Mouse (Mus musculus): Measurements from ENCODE around the gene Gm8909. TPM values are rescaled to one million over a fixed set of nuclear protein-coding genes. Genes with fewer than 3 reads are reported as not detected.

The Gm8909 gene
- polyA plus RNA-seq, 1 experiment from 2014 or later, result not detected

Other genes with a start within 250 kb of the Gm8909 start
- 89.0 and 92.2 TPM in 2 replicates for gene Abcf1, start 198.8 kb downstream of the Gm8909 start, polyA plus RNA-seq (2015; fragmentation: Nextera tagmentation; extraction: Ambion mirVana)
- 59.7 and 61.5 TPM in 2 replicates for gene Gnl1, start 188.7 kb downstream of the Gm8909 start, polyA plus RNA-seq (2015; fragmentation: Nextera tagmentation; extraction: Ambion mirVana)
- 37.8 and 41.4 TPM in 2 replicates for gene Prr3, start 188.3 kb downstream of the Gm8909 start, polyA plus RNA-seq (2015; fragmentation: Nextera tagmentation; extraction: Ambion mirVana)
- 3.0 and 3.7 TPM in 2 replicates for gene H2-T24, start 148.0 kb downstream of the Gm8909 start, polyA plus RNA-seq (2015; fragmentation: Nextera tagmentation; extraction: Ambion mirVana)
- gene H2-T23, start 135.7 kb downstream of the Gm8909 start, polyA plus RNA-seq (2015; fragmentation: Nextera tagmentation; extraction: Ambion mirVana), result 24.9 and 26.4 TPM in 2 replicates
- gene H2-T22, start 125.8 kb downstream of the Gm8909 start, polyA plus RNA-seq (2015; fragmentation: Nextera tagmentation; extraction: Ambion mirVana), result 26.8 and 27.2 TPM in 2 replicates
- gene Gm6034, start 125.6 kb downstream of the Gm8909 start, polyA plus RNA-seq (2015; fragmentation: Nextera tagmentation; extraction: Ambion mirVana), result 0.11 TPM in 1 of 2 replicates, not detected in the other
- 0.12 TPM in 1 of 2 replicates, not detected in the other for gene Gm11127, start 110.2 kb downstream of the Gm8909 start, polyA plus RNA-seq (2015; fragmentation: Nextera tagmentation; extraction: Ambion mirVana)
- gene Gm19684, start 46.9 kb downstream of the Gm8909 start, polyA plus RNA-seq (2015; fragmentation: Nextera tagmentation; extraction: Ambion mirVana), result not detected in 2 replicates
- gene Gm7030, start 39.1 kb downstream of the Gm8909 start, polyA plus RNA-seq (2015; fragmentation: Nextera tagmentation; extraction: Ambion mirVana), result not detected in 2 replicates
- not detected in 2 replicates for gene H2-T3, start 21.8 kb upstream of the Gm8909 start, polyA plus RNA-seq (2015; fragmentation: Nextera tagmentation; extraction: Ambion mirVana)
- 104 and 107 TPM in 2 replicates for gene Rpp21, start 89.5 kb upstream of the Gm8909 start, polyA plus RNA-seq (2015; fragmentation: Nextera tagmentation; extraction: Ambion mirVana)
- 17.0 and 19.1 TPM in 2 replicates for gene Trim39, start 103.7 kb upstream of the Gm8909 start, polyA plus RNA-seq (2015; fragmentation: Nextera tagmentation; extraction: Ambion mirVana)
- gene H2-M10.2, start 118.0 kb upstream of the Gm8909 start, polyA plus RNA-seq (2015; fragmentation: Nextera tagmentation; extraction: Ambion mirVana), result 0.30 TPM in 1 of 2 replicates, not detected in the other
- not detected in 2 replicates for gene H2-M10.1, start 157.6 kb upstream of the Gm8909 start, polyA plus RNA-seq (2015; fragmentation: Nextera tagmentation; extraction: Ambion mirVana)
- not detected in 2 replicates for gene H2-M10.3, start 199.9 kb upstream of the Gm8909 start, polyA plus RNA-seq (2015; fragmentation: Nextera tagmentation; extraction: Ambion mirVana)

Measured in embryonic facial prominence, embryonic 15.5 days (tissue).